Mouse (Mus musculus): Measurements from ENCODE around the gene Atoh1. TPM values are rescaled to one million over a fixed set of nuclear protein-coding genes. Genes with fewer than 3 reads are reported as not detected.

The Atoh1 gene
- total and polyA plus RNA-seq, 3 experiments: not detected

DNA sequence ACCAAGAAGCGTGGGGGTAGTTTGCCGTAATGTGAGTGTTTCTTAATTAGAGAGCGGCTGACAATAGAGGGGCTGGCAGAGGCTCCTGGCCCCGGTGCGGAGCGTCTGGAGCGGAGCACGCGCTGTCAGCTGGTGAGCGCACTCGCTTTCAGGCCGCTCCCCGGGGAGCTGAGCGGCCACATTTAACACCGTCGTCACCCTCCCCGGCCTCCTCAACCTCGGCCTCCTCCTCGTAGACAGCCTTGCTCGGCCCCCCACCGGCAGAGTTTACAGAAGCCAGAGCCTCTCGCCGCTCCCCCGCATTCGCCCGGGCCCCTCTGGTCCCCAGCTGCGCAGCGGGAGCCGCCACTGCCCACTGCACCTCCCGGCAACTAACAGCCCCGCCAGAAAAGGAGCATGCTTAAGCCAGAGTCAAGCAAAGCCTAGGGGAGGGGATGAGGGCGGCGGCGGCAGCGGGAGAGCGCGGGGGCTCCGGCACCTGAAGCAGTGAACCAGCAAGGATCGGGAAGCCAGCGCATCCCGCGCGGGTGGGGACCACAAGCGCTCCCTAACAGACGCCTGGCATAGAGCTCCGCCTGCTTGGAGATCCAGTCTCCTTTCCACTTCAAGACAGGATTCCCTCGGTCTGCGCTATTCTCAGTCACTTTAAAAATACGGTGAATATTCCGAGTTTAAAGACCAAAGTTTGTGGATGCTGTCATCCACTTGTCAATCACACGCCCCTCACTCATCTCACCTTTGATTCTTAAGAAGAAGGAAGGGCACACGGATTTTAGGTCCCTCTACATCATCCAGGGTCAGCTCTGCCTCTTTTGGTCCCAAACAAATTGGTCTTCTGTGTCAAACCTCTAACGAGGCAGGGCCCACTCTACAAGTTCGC, 5.8 kb downstream of the Atoh1 start:
- Histone ChIP-seq H3K4me1 (ENCODE audit: control insufficient read depth in 1 of 2, insufficient read depth in 2 of 2) (no peaks in the 10 kb centered on the region), H3K4me2 (ENCODE audit: insufficient read depth, low read depth, poor library complexity, severe bottlenecking) (no peak overlapping the region), H3K36me3 (replicated peaks in 1 of 2; ENCODE audit: control insufficient read depth in 1 of 2, insufficient read depth in 1 of 2, low read length in 1 of 2) (no peaks in the 10 kb centered on the region), H3K27me3 (replicated peaks) (no peaks in the 10 kb centered on the region), H3K79me2 (replicated peaks; ENCODE audit: control insufficient read depth, extremely low read depth, insufficient read depth, poor library complexity, severe bottlenecking) (no peaks in the 10 kb centered on the region), H3K9ac (ENCODE audit: insufficient read depth, low read depth) (no peak overlapping the region), H3K27ac (ENCODE audit: insufficient read depth, low read depth) (no peak overlapping the region), H3K9me3 (replicated peaks; ENCODE audit: low read length) (peaks cover 51% of the 10 kb centered on the region), H3K4me3 (replicated peaks in 1 of 3; ENCODE audit: low read depth in 2 of 3, low read length in 2 of 3, poor library complexity in 1 of 3) (no peak overlapping the region)
- no peak for DNase-seq (ENCODE audit: extremely low read depth)
- dilution Hi-C loops (cut with MboI; ENCODE audit: extremely low pct_ligation_motif_present, extremely low pct_unique_long_range_greater_than_20kb, low sequenced_read_pairs): no loop called here
- in situ Hi-C loops (cut with MboI; ENCODE audit: low pct_ligation_motif_present, low pct_unique_long_range_greater_than_20kb, low sequenced_read_pairs): no loop called here
- TF ChIP-seq POLR2AphosphoS2 (IDR thresholded peaks at IDR 0.05; ENCODE audit: low read depth, low read length) (no peak), SIN3A (IDR thresholded peaks at IDR 0.05; ENCODE audit: low read length) (no peak), MAX (IDR thresholded peaks at IDR 0.05; ENCODE audit: low read length) (no peak), EP300 (IDR thresholded peaks at IDR 0.05; ENCODE audit: low read length) (no peak), PAX5 (IDR thresholded peaks at IDR 0.05; ENCODE audit: low read length) (no peak), CTCF (conservative IDR thresholded peaks at IDR 0.05 in 1 of 2, IDR thresholded peaks at IDR 0.05 in 1 of 2; ENCODE audit: low read depth in 2 of 2, low read length in 2 of 2) (no peak), POLR2A (IDR thresholded peaks at IDR 0.05; ENCODE audit: low read depth, low read length) (no peak), GABPA (IDR thresholded peaks at IDR 0.05; ENCODE audit: insufficient replicate concordance, low read depth, low read length) (no peak), TBP (conservative IDR thresholded peaks at IDR 0.05; ENCODE audit: low read depth, low read length) (no peak), ZC3H11A (IDR thresholded peaks at IDR 0.05; ENCODE audit: low read depth, low read length) (no peak), UBTF (IDR thresholded peaks at IDR 0.05; ENCODE audit: low read depth, low read length) (no peak), MEF2A (IDR thresholded peaks at IDR 0.05; ENCODE audit: borderline replicate concordance, low read depth, low read length) (no peak), MYC (IDR thresholded peaks at IDR 0.05; ENCODE audit: low read depth, low read length) (no peak), NELFE (IDR thresholded peaks at IDR 0.05; ENCODE audit: low read depth, low read length) (no peak), ELF1 (IDR thresholded peaks at IDR 0.05; ENCODE audit: low read depth, low read length) (no peak)

DNA sequence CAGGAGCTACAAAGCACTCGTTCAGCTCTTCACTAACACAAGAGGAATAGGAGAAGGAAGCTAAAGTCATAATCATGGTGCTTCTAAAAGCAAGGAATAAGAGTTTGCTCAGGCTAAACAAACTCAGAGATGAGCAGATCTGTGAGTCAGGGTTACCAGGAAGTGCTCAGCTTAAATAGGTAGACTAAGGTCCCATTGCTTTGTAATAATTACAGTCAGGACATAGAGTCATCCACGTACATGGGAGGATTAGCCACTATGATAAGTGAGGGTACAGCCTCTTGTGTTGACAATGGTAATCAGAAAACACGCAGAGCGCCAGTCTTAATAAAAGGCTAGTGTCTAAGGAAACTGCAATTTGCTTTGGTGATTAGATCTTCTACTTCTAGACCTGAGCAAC, 7.4 kb downstream of the Atoh1 start:
- Histone ChIP-seq H3K79me2 (replicated peaks; ENCODE audit: control insufficient read depth, extremely low read depth, insufficient read depth, poor library complexity, severe bottlenecking) (no peaks in the 10 kb centered on the region), H3K27ac (ENCODE audit: insufficient read depth, low read depth) (no peak overlapping the region), H3K4me1 (ENCODE audit: control insufficient read depth in 1 of 2, insufficient read depth in 2 of 2) (no peaks in the 10 kb centered on the region), H3K27me3 (replicated peaks) (no peaks in the 10 kb centered on the region), H3K9ac (ENCODE audit: insufficient read depth, low read depth) (no peak overlapping the region), H3K4me3 (replicated peaks in 1 of 3; ENCODE audit: low read depth in 2 of 3, low read length in 2 of 3, poor library complexity in 1 of 3) (no peak overlapping the region), H3K4me2 (ENCODE audit: insufficient read depth, low read depth, poor library complexity, severe bottlenecking) (no peak overlapping the region), H3K9me3 (replicated peaks; ENCODE audit: low read length) (peaks cover 53% of the 10 kb centered on the region), H3K36me3 (replicated peaks in 1 of 2; ENCODE audit: control insufficient read depth in 1 of 2, insufficient read depth in 1 of 2, low read length in 1 of 2) (no peaks in the 10 kb centered on the region)
- dilution Hi-C loops (cut with MboI; ENCODE audit: extremely low pct_ligation_motif_present, extremely low pct_unique_long_range_greater_than_20kb, low sequenced_read_pairs): no loop called here
- TF ChIP-seq GABPA (IDR thresholded peaks at IDR 0.05; ENCODE audit: insufficient replicate concordance, low read depth, low read length): no peak
- TF ChIP-seq ETS1 (conservative IDR thresholded peaks at IDR 0.05; ENCODE audit: low read depth, low read length): no peak
- no peak for TF ChIP-seq TBP (conservative IDR thresholded peaks at IDR 0.05; ENCODE audit: low read depth, low read length)
- TF ChIP-seq MAZ (IDR thresholded peaks at IDR 0.05; ENCODE audit: low read depth, low read length): no peak
- TF ChIP-seq PAX5 (IDR thresholded peaks at IDR 0.05; ENCODE audit: low read length): no peak
- TF ChIP-seq E2F4 (IDR thresholded peaks at IDR 0.05; ENCODE audit: insufficient replicate concordance, low read depth, low read length): no peak
- TF ChIP-seq RAD21 (IDR thresholded peaks at IDR 0.05; ENCODE audit: low read depth, low read length): no peak
- TF ChIP-seq CTCF (conservative IDR thresholded peaks at IDR 0.05 in 1 of 2, IDR thresholded peaks at IDR 0.05 in 1 of 2; ENCODE audit: low read depth in 2 of 2, low read length in 2 of 2): no peak
- no peak for TF ChIP-seq POLR2A (IDR thresholded peaks at IDR 0.05; ENCODE audit: low read depth, low read length)
- TF ChIP-seq KAT2A (IDR thresholded peaks at IDR 0.05; ENCODE audit: insufficient replicate concordance, low read length): no peak
- no peak for TF ChIP-seq MEF2A (IDR thresholded peaks at IDR 0.05; ENCODE audit: borderline replicate concordance, low read depth, low read length)
- no peak for TF ChIP-seq TCF12 (IDR thresholded peaks at IDR 0.05; ENCODE audit: low read depth, low read length)
- TF ChIP-seq CHD2 (IDR thresholded peaks at IDR 0.05; ENCODE audit: low read length): no peak
- no peak for TF ChIP-seq ZMIZ1 (IDR thresholded peaks at IDR 0.05; ENCODE audit: low read depth, low read length)
- TF ChIP-seq ZC3H11A (IDR thresholded peaks at IDR 0.05; ENCODE audit: low read depth, low read length): no peak
- TF ChIP-seq RCOR1 (conservative IDR thresholded peaks at IDR 0.05; ENCODE audit: low read depth, low read length): no peak
- TF ChIP-seq POLR2AphosphoS2 (IDR thresholded peaks at IDR 0.05; ENCODE audit: low read depth, low read length): no peak
- TF ChIP-seq ELF1 (IDR thresholded peaks at IDR 0.05; ENCODE audit: low read depth, low read length): no peak
- no peak for TF ChIP-seq MAX (IDR thresholded peaks at IDR 0.05; ENCODE audit: low read length)
- TF ChIP-seq JUN (IDR thresholded peaks at IDR 0.05; ENCODE audit: insufficient read depth, low read depth, low read length): no peak
- DNase-seq (ENCODE audit: extremely low read depth): no peak
- in situ Hi-C loops (cut with MboI; ENCODE audit: low pct_ligation_motif_present, low pct_unique_long_range_greater_than_20kb, low sequenced_read_pairs): no loop called here

All from CH12.LX (cell line).